ENCODE assay signal across 8 mouse cellular contexts in the genomic region with DNA sequence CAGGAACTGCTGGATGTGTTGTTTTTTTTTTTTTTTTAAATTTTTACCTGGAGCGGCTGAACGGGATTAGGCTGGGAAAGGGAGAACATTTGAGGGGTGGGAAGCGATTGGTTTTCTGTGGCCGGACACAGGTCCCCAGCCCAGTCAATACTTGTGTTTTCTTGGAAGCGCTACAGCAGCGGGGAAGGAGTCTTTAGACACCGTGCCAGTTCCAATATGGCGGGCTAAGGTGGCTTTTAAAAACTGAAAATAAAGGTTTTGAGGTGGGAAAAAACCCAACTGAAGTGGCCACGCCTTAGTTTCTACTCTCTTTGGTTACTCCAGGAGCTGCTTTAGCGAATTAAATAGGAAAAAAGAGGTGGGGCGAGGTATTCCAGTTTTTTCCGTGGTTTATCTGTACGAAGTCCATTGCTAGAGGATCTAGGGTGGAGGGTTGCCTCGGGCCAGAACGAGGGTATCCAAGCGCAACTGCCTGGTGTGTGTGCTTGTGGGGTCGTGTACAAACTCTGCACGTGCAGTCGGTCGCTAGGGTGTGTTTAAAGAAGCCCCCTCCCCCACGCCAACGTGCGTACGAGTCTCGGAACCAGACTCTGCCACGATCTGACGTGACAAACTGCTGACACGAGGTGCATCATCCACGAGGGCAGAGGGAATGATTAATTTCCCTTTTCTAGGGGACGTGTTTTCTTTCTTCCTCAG. TPM values are rescaled to one million over a fixed set of nuclear protein-coding genes. Genes with fewer than 3 reads are reported as not detected.
DNase-seq lines count a peak whose midpoint lies in the region; ATAC-seq lines count a peak whose summit lies in the region.

No protein-coding gene starts in this region.

- peaks cover 48% of the 10 kb centered on the region for H3K27me3 ChIP-seq in heart, embryonic 11.5 days (ENCODE audit: control insufficient read depth, insufficient read depth, low read length)
- H3K27me3 ChIP-seq in embryonic facial prominence, embryonic 15.5 days = peaks cover 62% of the 10 kb centered on the region
- peaks cover 66% of the 10 kb centered on the region for H3K27me3 ChIP-seq in kidney, embryonic 15.5 days
- H3K27me3 ChIP-seq in midbrain, embryonic 16.5 days (ENCODE audit: control insufficient read depth, insufficient read depth, low read depth, low read length) = peaks cover 22% of the 10 kb centered on the region

- H3K36me3 ChIP-seq in heart, embryonic 11.5 days (ENCODE audit: control insufficient read depth, insufficient read depth, low read length) = no peaks in the 10 kb centered on the region
- H3K36me3 ChIP-seq in embryonic facial prominence, embryonic 15.5 days = no peaks in the 10 kb centered on the region
- no peaks in the 10 kb centered on the region for H3K36me3 ChIP-seq in kidney, embryonic 15.5 days
- no peaks in the 10 kb centered on the region for H3K36me3 ChIP-seq in midbrain, embryonic 16.5 days (ENCODE audit: control insufficient read depth, insufficient read depth, low read length)

- H3K9me3 ChIP-seq in heart, embryonic 11.5 days (replicated peaks; ENCODE audit: control insufficient read depth, low read length) = no peaks in the 10 kb centered on the region
- no peaks in the 10 kb centered on the region for H3K9me3 ChIP-seq in embryonic facial prominence, embryonic 15.5 days (replicated peaks)
- H3K9me3 ChIP-seq in kidney, embryonic 15.5 days (replicated peaks) = no peaks in the 10 kb centered on the region
- H3K9me3 ChIP-seq in midbrain, embryonic 16.5 days (replicated peaks; ENCODE audit: control insufficient read depth, low read length, poor library complexity, severe bottlenecking) = no peaks in the 10 kb centered on the region; the same call in 1 of the 2 replicates

- H3K4me1 ChIP-seq in heart, embryonic 11.5 days (ENCODE audit: control insufficient read depth, insufficient read depth, low read length) = peaks cover 6% of the 10 kb centered on the region
- peaks cover 33% of the 10 kb centered on the region for H3K4me1 ChIP-seq in embryonic facial prominence, embryonic 15.5 days
- peaks cover 32% of the 10 kb centered on the region for H3K4me1 ChIP-seq in kidney, embryonic 15.5 days
- H3K4me1 ChIP-seq in midbrain, embryonic 16.5 days (ENCODE audit: control insufficient read depth, insufficient read depth, low read length) = peaks cover 16% of the 10 kb centered on the region

- H3K27ac ChIP-seq in heart, embryonic 11.5 days (ENCODE audit: low read depth, low read length) = no peak overlapping the region
- no peak overlapping the region for H3K27ac ChIP-seq in embryonic facial prominence, embryonic 15.5 days (replicated peaks)
- H3K27ac ChIP-seq in kidney, embryonic 15.5 days = no peak overlapping the region
- H3K27ac ChIP-seq in midbrain, embryonic 16.5 days (ENCODE audit: low read length) = no peak overlapping the region

- DNase-seq in heart, postnatal 36 days = no peak
- peak; percentile 65 for DNase-seq in ES-CJ7 (ENCODE audit: low read depth, low spot score)
- DNase-seq in thymus, postnatal 4 days = peak; percentile 45
- DNase-seq in gastrocnemius, postnatal 10 days = no peak

- peak overlapping the region; percentile 97 for H3K4me2 ChIP-seq in heart, embryonic 11.5 days
- H3K4me2 ChIP-seq in embryonic facial prominence, embryonic 15.5 days (replicated peaks) = peak overlapping the region; percentile 92
- H3K4me2 ChIP-seq in kidney, embryonic 15.5 days = peak overlapping the region; percentile 97
- H3K4me2 ChIP-seq in midbrain, embryonic 16.5 days (ENCODE audit: low read length) = peak overlapping the region; percentile 93

- ATAC-seq in heart, embryonic 11.5 days (replicated peaks; ENCODE audit: insufficient number of reproducible peaks, low FRiP score, low TSS enrichment) = no peak
- ATAC-seq in embryonic facial prominence, embryonic 15.5 days (ENCODE audit: insufficient number of reproducible peaks, low FRiP score, low TSS enrichment, low read depth) = no peak
- 0 out of 2 replicates have a peak, but pooled peaks have one; percentile 15 for ATAC-seq in kidney, embryonic 15.5 days (replicated peaks; ENCODE audit: low FRiP score)
- ATAC-seq in midbrain, embryonic 16.5 days = 0 out of 2 replicates have a peak, but pooled peaks have one; percentile 16

- peak overlapping the region; percentile 48 for H3K4me3 ChIP-seq in heart, embryonic 11.5 days (ENCODE audit: low read depth, low read length)
- peak overlapping the region; percentile 65 for H3K4me3 ChIP-seq in embryonic facial prominence, embryonic 15.5 days (replicated peaks)
- H3K4me3 ChIP-seq in kidney, embryonic 15.5 days (replicated peaks) = peak overlapping the region; percentile 53
- peak overlapping the region; percentile 74 for H3K4me3 ChIP-seq in midbrain, embryonic 16.5 days (ENCODE audit: low read depth, low read length)

- WGBS in heart, embryonic 11.5 days (ENCODE audit: insufficient replicate concordance) = under 1% methylated on average over 30 of the region's 30 CpGs
- WGBS in embryonic facial prominence, embryonic 15.5 days = under 1% methylated on average over 30 of the region's 30 CpGs
- WGBS in kidney, embryonic 15.5 days = under 1% methylated on average over 30 of the region's 30 CpGs
- under 1% methylated on average over 30 of the region's 30 CpGs for WGBS in midbrain, embryonic 16.5 days

- intact Hi-C loops in heart, postnatal 36 days (cut with DNase I) = loop anchor here (10.0 kb wide), 1 partner anchor 499 kb away; no protein-coding TSS in a partner anchor

- 0 out of 2 replicates have a peak overlapping the region, but pooled peaks have one; percentile 39 for H3K9ac ChIP-seq in heart, embryonic 11.5 days (ENCODE audit: low read depth, low read length)
- no peak overlapping the region for H3K9ac ChIP-seq in embryonic facial prominence, embryonic 15.5 days
- H3K9ac ChIP-seq in kidney, embryonic 15.5 days = 0 out of 2 replicates have a peak overlapping the region, but pooled peaks have one; percentile 17
- H3K9ac ChIP-seq in midbrain, embryonic 16.5 days (ENCODE audit: low read depth, low read length) = peak overlapping the region; percentile 77

RNA-seq across cellular contexts. Expression of gene Sfmbt2, which starts 3.3 kb away (rescaled TPM):
- polyA plus RNA-seq in heart, embryonic 11.5 days (2014; fragmentation: Nextera tagmentation; extraction: Ambion mirVana) = 1.5 and 1.6 TPM in 2 replicates
- under 1 TPM; 0.31 to 0.70 TPM for total RNA-seq in heart, postnatal 36 days (2021)
- 3.1 and 3.7 TPM in 2 replicates for polyA plus RNA-seq in embryonic facial prominence, embryonic 15.5 days (2015; fragmentation: Nextera tagmentation; extraction: Ambion mirVana)
- 1.7 and 2.0 TPM in 2 replicates for polyA plus RNA-seq in kidney, embryonic 15.5 days (2015; fragmentation: Nextera tagmentation; extraction: Ambion mirVana)
- 6.1 and 6.5 TPM in 2 replicates for polyA plus RNA-seq in midbrain, embryonic 16.5 days (2015; fragmentation: Nextera tagmentation; extraction: Ambion mirVana)
- under 1 TPM; 0.54 to 0.72 TPM for total RNA-seq in gastrocnemius, postnatal 10 days (2021)

Comparison
In these comparisons a context has a peak if more than half of its experiments do, and no peak if none do; other contexts are left out.
1. ATAC-seq: peak in kidney, embryonic 15.5 days (single experiment) and midbrain, embryonic 16.5 days (single experiment); none in heart, embryonic 11.5 days (single experiment) and embryonic facial prominence, embryonic 15.5 days (single experiment).
2. DNase-seq: peak in ES-CJ7 (single experiment) and thymus, postnatal 4 days (single experiment); none in heart, postnatal 36 days (0 of 2) and gastrocnemius, postnatal 10 days (single experiment).
3. Peak in every context shown above with its lines, with median percentiles within 50 percentile points of each other: H3K4me2 ChIP-seq and H3K4me3 ChIP-seq.